8 mouse cellular contexts compared by ENCODE assay signal in the genomic region with DNA sequence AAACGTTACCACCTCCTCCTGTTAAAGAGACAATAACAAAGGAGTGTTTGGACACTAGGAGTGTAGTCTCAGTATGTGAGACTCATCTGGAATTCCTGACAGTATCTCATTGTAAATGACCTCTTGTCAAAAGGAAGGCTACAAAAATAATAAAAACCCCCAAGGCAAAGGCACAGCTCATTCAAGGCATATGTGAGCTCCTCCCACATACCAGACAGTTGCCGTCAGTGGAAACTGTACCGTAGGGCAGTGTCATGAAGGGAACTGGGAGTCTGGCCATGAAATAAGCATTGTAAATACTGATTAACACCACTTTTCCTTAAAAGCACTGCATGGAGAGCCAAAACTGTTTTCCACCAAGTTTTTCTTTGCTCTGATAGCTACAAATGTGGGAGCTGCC. TPM values are rescaled to one million over a fixed set of nuclear protein-coding genes. Genes with fewer than 3 reads are reported as not detected.
DNase-seq lines count a peak whose midpoint lies in the region; ATAC-seq and TF ChIP-seq lines count a peak whose summit lies in the region.

No protein-coding gene starts in this region.

- H3K9me3 ChIP-seq in forebrain, embryonic 13.5 days (replicated peaks) = no peaks in the 10 kb centered on the region
- no peaks in the 10 kb centered on the region for H3K9me3 ChIP-seq in forebrain, embryonic 10.5 days
- H3K9me3 ChIP-seq in heart, embryonic 14.5 days (ENCODE audit: control insufficient read depth, low read length) = no peaks in the 10 kb centered on the region

- no peak overlapping the region for H3K4me3 ChIP-seq in forebrain, embryonic 13.5 days
- H3K4me3 ChIP-seq in forebrain, embryonic 10.5 days = no peak overlapping the region
- no peak overlapping the region for H3K4me3 ChIP-seq in heart, embryonic 14.5 days (ENCODE audit: control insufficient read depth in 1 of 2, insufficient read depth in 1 of 2, low read depth in 1 of 2, low read length in 2 of 2)
- H3K4me3 ChIP-seq in small intestine, adult 2 months (ENCODE audit: low read depth, low read length) = no peak overlapping the region

- H3K36me3 ChIP-seq in forebrain, embryonic 13.5 days (ENCODE audit: poor library complexity, severe bottlenecking) = no peaks in the 10 kb centered on the region
- no peaks in the 10 kb centered on the region; the same call in 1 of the 2 replicates for H3K36me3 ChIP-seq in forebrain, embryonic 10.5 days (replicated peaks)
- H3K36me3 ChIP-seq in heart, embryonic 14.5 days (ENCODE audit: control insufficient read depth, insufficient read depth, low read length) = no peaks in the 10 kb centered on the region; the same call in 1 of the 2 replicates
- H3K36me3 ChIP-seq in small intestine, adult 2 months (ENCODE audit: control insufficient read depth, insufficient read depth, low read length) = 0 out of 2 replicates have a peak, but pooled peaks cover 2% of the 10 kb centered on the region

- no peak for DNase-seq in forebrain, embryonic 10.5 days (ENCODE audit: extremely low spot score, low spot score)
- peak; percentile 77 for DNase-seq in adrenal gland, postnatal 10 days
- peak; percentile 61 to 85 for DNase-seq in kidney, postnatal 36 days
- no peak for DNase-seq in retina, postnatal 1 day
- no peak for DNase-seq in left cerebral cortex, adult 9 months (ENCODE audit: low spot score in 2 of 2)

- no peaks in the 10 kb centered on the region for H3K27me3 ChIP-seq in forebrain, embryonic 13.5 days
- H3K27me3 ChIP-seq in forebrain, embryonic 10.5 days (ENCODE audit: poor library complexity, severe bottlenecking) = peaks cover 45% of the 10 kb centered on the region
- H3K27me3 ChIP-seq in heart, embryonic 14.5 days (ENCODE audit: control insufficient read depth, insufficient read depth, low read length) = no peaks in the 10 kb centered on the region
- H3K27me3 ChIP-seq in small intestine, adult 2 months (ENCODE audit: control insufficient read depth, insufficient read depth, low read length) = no peaks in the 10 kb centered on the region

- H3K27ac ChIP-seq in forebrain, embryonic 13.5 days = no peak overlapping the region
- no peak overlapping the region for H3K27ac ChIP-seq in forebrain, embryonic 10.5 days
- peak overlapping the region; percentile 82 to 95 for H3K27ac ChIP-seq in heart, embryonic 14.5 days (replicated peaks in 1 of 2; ENCODE audit: control insufficient read depth in 1 of 2, insufficient read depth in 1 of 2, low read depth in 2 of 2, low read length in 2 of 2)
- peak overlapping the region; percentile 79 for H3K27ac ChIP-seq in small intestine, adult 2 months (ENCODE audit: insufficient read depth, low read depth, low read length)

- H3K9ac ChIP-seq in forebrain, embryonic 13.5 days = no peak overlapping the region
- H3K9ac ChIP-seq in heart, embryonic 14.5 days (ENCODE audit: low read length) = peak overlapping the region; percentile 57

- 17% methylated on average over 3 of the region's 3 CpGs for WGBS in forebrain, embryonic 13.5 days
- 45% methylated on average over 3 of the region's 3 CpGs for WGBS in forebrain, embryonic 10.5 days
- WGBS in heart, embryonic 14.5 days = 5% methylated on average over 3 of the region's 3 CpGs
- 14% methylated on average over 3 of the region's 3 CpGs for WGBS in small intestine, adult 2 months

- TF ChIP-seq CTCF in small intestine, adult 2 months (IDR thresholded peaks at IDR 0.05; ENCODE audit: extremely low read depth, insufficient read length, insufficient replicate concordance, low read depth, low read length) = no peak

- peaks cover 30% of the 10 kb centered on the region for H3K4me1 ChIP-seq in forebrain, embryonic 13.5 days
- H3K4me1 ChIP-seq in forebrain, embryonic 10.5 days = peaks cover 73% of the 10 kb centered on the region
- peaks cover 45 to 87% of the 10 kb centered on the region in 2 experiments for H3K4me1 ChIP-seq in heart, embryonic 14.5 days (ENCODE audit: control insufficient read depth in 2 of 2, insufficient read depth in 2 of 2, low read length in 2 of 2)
- H3K4me1 ChIP-seq in small intestine, adult 2 months (ENCODE audit: control insufficient read depth, insufficient read depth, insufficient read length, low read length) = peaks cover 10% of the 10 kb centered on the region

- no peak for TF ChIP-seq POLR2A in small intestine, adult 2 months (IDR thresholded peaks at IDR 0.05; ENCODE audit: low read depth, low read length)

- peak; percentile 70 for ATAC-seq in forebrain, embryonic 13.5 days
- ATAC-seq in heart, embryonic 14.5 days (ENCODE audit: insufficient number of reproducible peaks, insufficient read depth, low FRiP score, low read depth) = peak; percentile 80

- H3K4me2 ChIP-seq in forebrain, embryonic 13.5 days = no peak overlapping the region
- H3K4me2 ChIP-seq in heart, embryonic 14.5 days (ENCODE audit: low read length) = peak overlapping the region; percentile 43

RNA-seq across cellular contexts. Expression of a gene that starts 43.3 kb away (rescaled TPM):
- polyA plus RNA-seq in forebrain, embryonic 13.5 days (2015; fragmentation: Nextera tagmentation; extraction: Ambion mirVana) = 9.9 and 11.1 TPM in 2 replicates
- polyA plus RNA-seq in forebrain, embryonic 10.5 days (2016; fragmentation: Nextera tagmentation; extraction: Ambion mirVana) = 14.1 and 15.1 TPM in 2 replicates
- 10 to 100 TPM; 56.3 to 58.4 TPM for total RNA-seq in adrenal gland, postnatal 10 days (2021)
- 41.3 and 43.9 TPM in 2 replicates for polyA plus RNA-seq in heart, embryonic 14.5 days (2014; fragmentation: Nextera tagmentation; extraction: Ambion mirVana)
- 4.3 and 7.5 TPM in 2 replicates for polyA plus RNA-seq in small intestine, adult 2 months (2012; rRNA removed)

Comparison
In these comparisons a context has a peak if more than half of its experiments do, and no peak if none do; other contexts are left out.
1. H3K27ac ChIP-seq: peak in heart, embryonic 14.5 days (2 of 2) and small intestine, adult 2 months (single experiment); none in forebrain, embryonic 13.5 days (single experiment) and forebrain, embryonic 10.5 days (single experiment).
2. DNase-seq: peak in adrenal gland, postnatal 10 days (single experiment) and kidney, postnatal 36 days (2 of 2); none in forebrain, embryonic 10.5 days (single experiment), retina, postnatal 1 day (single experiment) and left cerebral cortex, adult 9 months (0 of 2).